14 mouse cellular contexts compared by ENCODE assay signal in the genomic region with DNA sequence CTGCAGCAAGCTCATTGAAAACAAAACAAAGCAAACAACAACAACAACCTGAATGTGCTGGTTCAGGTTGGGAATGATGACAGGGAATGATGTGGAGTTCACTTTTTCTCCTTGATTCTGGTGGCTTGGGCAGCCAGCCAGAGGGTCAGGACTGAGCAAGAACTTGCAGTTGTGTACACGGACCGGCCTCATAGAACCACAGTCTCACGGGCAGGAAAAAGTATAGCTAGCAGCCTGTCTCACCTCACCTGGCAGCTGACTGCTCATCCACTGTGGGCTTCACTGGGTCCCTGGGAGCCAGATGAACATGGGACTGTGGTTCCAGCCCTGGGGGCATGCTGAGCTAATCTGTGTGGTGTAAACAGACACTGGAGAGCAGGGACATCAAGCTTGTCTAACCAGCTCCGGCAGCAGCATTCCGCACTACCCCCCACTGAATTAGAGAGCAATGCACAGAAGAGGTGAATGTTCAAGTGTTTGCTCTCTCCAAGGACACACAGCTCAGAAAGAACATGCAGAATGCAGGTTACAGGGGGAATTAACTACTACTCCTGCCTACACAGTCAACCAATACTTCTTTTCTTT.
DNase-seq lines count a peak whose midpoint lies in the region; ATAC-seq and TF ChIP-seq lines count a peak whose summit lies in the region.
"Had no signal": no experiment of that assay in that cellular context is flagged by ENCODE, and none has a peak within 500 bp of the region (broad histone marks: within the 10 kb centered on the region; RNA-seq: fewer than 3 reads in every experiment).

No protein-coding gene starts in this region.

- peak; percentile 33 for TF ChIP-seq EP300 in lung, postnatal 0 days (IDR thresholded peaks at IDR 0.05)
- TF ChIP-seq EP300 in liver, postnatal 0 days (IDR thresholded peaks at IDR 0.05; ENCODE audit: low read depth), result no peak

- WGBS in heart, embryonic 10.5 days, result 52% methylated on average over 5 of the region's 5 CpGs
- WGBS in lung, postnatal 0 days, result 27% methylated on average over 5 of the region's 5 CpGs
- WGBS in liver, postnatal 0 days (ENCODE audit: insufficient replicate concordance), result 58% methylated on average over 5 of the region's 5 CpGs

- no peak for TF ChIP-seq CTCF in lung, postnatal 0 days (IDR thresholded peaks at IDR 0.05)
- no peak for TF ChIP-seq CTCF in liver, postnatal 0 days (IDR thresholded peaks at IDR 0.05; ENCODE audit: low read depth)

- peaks cover 5% of the 10 kb centered on the region; the same call in 1 of the 2 replicates for H3K4me1 ChIP-seq in heart, embryonic 10.5 days
- peaks cover 8% of the 10 kb centered on the region; the same call in 1 of the 2 replicates for H3K4me1 ChIP-seq in lung, postnatal 0 days (ENCODE audit: insufficient read depth, low read depth, low read length)
- H3K4me1 ChIP-seq in liver, postnatal 0 days (ENCODE audit: insufficient read depth), result no peaks in the 10 kb centered on the region

- DNase-seq in heart, adult 11 months, result peak; percentile 88
- no peak for DNase-seq in heart, embryonic 10.5 days (ENCODE audit: low spot score)
- DNase-seq in urinary bladder, adult 18-20 months (ENCODE audit: low spot score in 2 of 2), result peak; percentile 55 to 57
- no peak for DNase-seq in urinary bladder, postnatal 10 days (ENCODE audit: low spot score)
- DNase-seq in lung, postnatal 0 days (ENCODE audit: low spot score), result peak; percentile 75
- DNase-seq in urinary bladder, postnatal 36 days (ENCODE audit: low spot score in 2 of 2), result peak; percentile 56 to 57
- no peak for DNase-seq in cerebellum, postnatal 25 days
- no peak for DNase-seq in liver, postnatal 0 days
- DNase-seq: cerebellum, postnatal 14 days; gastrocnemius, postnatal 10 days; right cerebral cortex, postnatal 4 days; thymus, adult 2 months had no signal

- H3K4me2 ChIP-seq in lung, postnatal 0 days (replicated peaks; ENCODE audit: low read depth, low read length), result no peak overlapping the region; the same call in 1 of the 2 replicates
- no peak overlapping the region for H3K4me2 ChIP-seq in liver, postnatal 0 days (ENCODE audit: low read depth, low read length)
- H3K4me2 ChIP-seq: forebrain, embryonic 12.5 days; midbrain, embryonic 11.5 days had no signal

- H3K9me3 ChIP-seq in heart, embryonic 10.5 days, result 0 out of 2 replicates have a peak, but pooled peaks cover 3% of the 10 kb centered on the region
- H3K9me3 ChIP-seq in lung, postnatal 0 days (ENCODE audit: low read length), result no peaks in the 10 kb centered on the region
- no peaks in the 10 kb centered on the region for H3K9me3 ChIP-seq in liver, postnatal 0 days (ENCODE audit: low read length)
- H3K9me3 ChIP-seq: forebrain, embryonic 12.5 days had no signal

- no peak overlapping the region for H3K4me3 ChIP-seq in heart, embryonic 10.5 days
- no peak overlapping the region for H3K4me3 ChIP-seq in lung, postnatal 0 days (ENCODE audit: low read depth, low read length)
- no peak overlapping the region for H3K4me3 ChIP-seq in liver, postnatal 0 days (ENCODE audit: low read depth, low read length)
- H3K4me3 ChIP-seq: forebrain, embryonic 12.5 days had no signal

- no peaks in the 10 kb centered on the region for H3K27me3 ChIP-seq in heart, embryonic 10.5 days (ENCODE audit: insufficient read depth, poor library complexity, severe bottlenecking)
- no peaks in the 10 kb centered on the region for H3K27me3 ChIP-seq in lung, postnatal 0 days (replicated peaks; ENCODE audit: insufficient read depth, low read length)
- no peaks in the 10 kb centered on the region for H3K27me3 ChIP-seq in liver, postnatal 0 days (ENCODE audit: insufficient read depth, low read length)
- H3K27me3 ChIP-seq: forebrain, embryonic 12.5 days had no signal

- H3K27ac ChIP-seq in heart, embryonic 10.5 days, result no peak overlapping the region
- peak overlapping the region; percentile 47 for H3K27ac ChIP-seq in lung, postnatal 0 days (ENCODE audit: low read length)
- H3K27ac ChIP-seq in liver, postnatal 0 days (ENCODE audit: low read depth), result no peak overlapping the region
- H3K27ac ChIP-seq: forebrain, embryonic 12.5 days had no signal

- ATAC-seq in lung, postnatal 0 days, result peak; percentile 95
- no peak for ATAC-seq in liver, postnatal 0 days

- no peaks in the 10 kb centered on the region for H3K36me3 ChIP-seq in heart, embryonic 10.5 days
- H3K36me3 ChIP-seq in lung, postnatal 0 days (ENCODE audit: insufficient read depth, low read length), result no peaks in the 10 kb centered on the region
- no peaks in the 10 kb centered on the region for H3K36me3 ChIP-seq in liver, postnatal 0 days (replicated peaks; ENCODE audit: insufficient read depth, low read length)
- H3K36me3 ChIP-seq: forebrain, embryonic 12.5 days had no signal

- no peak overlapping the region for H3K9ac ChIP-seq in lung, postnatal 0 days (replicated peaks; ENCODE audit: low read depth)
- no peak overlapping the region for H3K9ac ChIP-seq in liver, postnatal 0 days (replicated peaks)
- H3K9ac ChIP-seq: forebrain, embryonic 12.5 days had no signal

Comparison
In these comparisons a context has a peak if more than half of its experiments do, and no peak if none do; other contexts are left out.
1. DNase-seq: peak in heart, adult 11 months (single experiment), urinary bladder, adult 18-20 months (2 of 2), lung, postnatal 0 days (single experiment) and urinary bladder, postnatal 36 days (2 of 2); none in heart, embryonic 10.5 days (single experiment), urinary bladder, postnatal 10 days (single experiment), cerebellum, postnatal 25 days (0 of 2) and liver, postnatal 0 days (single experiment).